Mouse (Mus musculus) urinary bladder, postnatal 10 days (tissue): ENCODE results near the gene Kctd19.

ENCODE experiments used
- DNase-seq: peaks from one replicate; pipeline ENCODE4 v3.0.0; 2022; ENCODE audit warnings: low spot score

Gene Kctd19

DNA sequence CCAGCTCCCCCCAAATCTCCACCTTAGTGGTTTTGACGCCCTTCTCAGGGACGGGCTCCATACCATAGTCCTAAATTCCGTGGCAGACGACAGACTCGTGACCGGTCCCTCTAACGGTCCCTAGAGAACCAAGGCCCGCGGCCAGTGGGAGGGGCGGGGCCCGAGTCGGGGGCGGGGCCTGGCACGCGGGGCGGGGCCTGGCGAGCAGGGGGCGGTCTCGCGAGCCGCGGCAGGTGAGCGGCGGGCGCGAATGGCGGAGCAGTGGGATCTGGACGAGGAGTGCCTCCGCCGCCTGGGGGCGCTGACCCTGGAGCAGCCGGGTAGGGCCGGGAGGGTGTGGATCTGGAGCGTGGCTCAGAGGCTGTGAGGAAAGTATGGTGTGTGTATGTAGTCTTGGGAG, at the start of gene Kctd19, which contains the start of gene Lrrc36:
Gene Kctd19 (minus strand): TSS at position 112 of the 400 bp plus-strand sequence.
Gene Lrrc36 (plus strand): TSS at position 181 of the 400 bp plus-strand sequence.
- DNase-seq: no peak

DNA sequence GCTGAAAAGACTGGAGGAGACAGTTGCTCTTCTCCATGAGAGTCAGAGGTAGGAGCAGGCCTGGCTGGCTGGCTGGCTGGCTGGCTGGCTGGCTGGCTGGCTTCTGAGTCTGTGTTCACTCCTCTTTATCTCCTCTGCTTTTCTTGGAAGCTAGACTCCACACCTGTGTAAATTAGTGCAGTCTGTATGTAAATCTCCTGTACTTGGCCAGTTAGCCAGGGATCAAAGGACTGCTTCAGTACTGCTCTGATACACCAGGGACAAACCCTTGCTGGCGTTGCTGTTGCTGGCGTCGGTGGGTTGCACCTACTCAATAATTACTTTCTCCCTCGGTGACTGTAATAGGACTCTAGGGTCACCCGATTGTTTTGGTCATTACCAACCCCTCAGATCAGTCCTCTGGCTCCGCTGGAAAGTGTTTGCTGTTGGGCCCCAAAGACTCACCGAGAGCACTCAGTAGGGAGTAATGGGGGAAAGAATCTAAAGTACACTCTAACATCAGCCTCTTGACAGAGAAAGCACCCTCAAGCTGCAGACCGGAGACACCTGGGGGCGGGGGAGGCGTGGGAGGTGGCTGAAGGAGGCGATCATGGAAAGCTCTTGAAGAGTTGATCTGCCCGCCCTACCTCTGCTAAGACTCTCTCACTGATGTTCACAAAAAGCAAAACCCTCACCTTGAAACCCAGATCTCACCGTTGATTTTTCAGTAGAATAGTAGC, 47.9 kb upstream of the Kctd19 start:
- DNase-seq: no peak

DNA sequence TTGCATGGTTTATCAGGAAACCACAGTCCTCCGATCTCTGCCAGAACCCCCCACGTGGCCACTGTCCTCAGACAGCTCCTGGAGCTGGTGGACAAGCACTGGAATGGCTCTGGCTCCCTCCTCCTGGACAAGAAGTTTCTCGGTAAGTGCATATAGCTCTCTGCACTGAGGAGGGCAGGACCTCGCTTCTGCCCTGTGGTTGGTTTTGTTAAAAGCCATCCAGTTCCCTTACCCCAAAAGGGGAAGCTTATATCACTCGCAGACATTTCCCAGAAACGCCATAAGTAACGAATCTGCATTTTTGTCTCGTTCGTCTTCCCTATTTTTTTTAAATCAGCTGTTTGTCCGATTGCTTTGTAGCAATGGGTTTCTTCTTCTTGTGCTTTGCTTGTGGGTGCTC, 41.9 kb upstream of the Kctd19 start:
- DNase-seq: no peak

DNA sequence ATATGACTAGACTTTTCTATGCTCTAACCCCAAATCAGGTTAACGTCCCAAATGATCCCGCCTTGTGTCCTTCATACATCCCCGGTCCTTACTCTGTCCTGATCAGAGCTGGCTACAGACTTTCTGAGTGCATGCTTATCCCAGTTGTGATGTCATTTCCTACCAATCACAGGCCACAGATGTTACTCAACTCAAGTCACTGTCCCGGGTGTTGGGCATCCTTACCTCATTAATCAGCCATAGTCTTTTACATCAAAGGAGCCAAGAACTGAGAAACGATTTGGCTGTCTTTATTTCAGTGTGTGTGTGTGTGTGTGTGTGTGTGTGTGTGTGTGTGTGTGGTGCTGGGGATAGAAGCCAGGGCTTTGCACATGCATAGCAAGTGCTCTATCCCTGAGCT, 40.8 kb upstream of the Kctd19 start:
- no peak for DNase-seq

DNA sequence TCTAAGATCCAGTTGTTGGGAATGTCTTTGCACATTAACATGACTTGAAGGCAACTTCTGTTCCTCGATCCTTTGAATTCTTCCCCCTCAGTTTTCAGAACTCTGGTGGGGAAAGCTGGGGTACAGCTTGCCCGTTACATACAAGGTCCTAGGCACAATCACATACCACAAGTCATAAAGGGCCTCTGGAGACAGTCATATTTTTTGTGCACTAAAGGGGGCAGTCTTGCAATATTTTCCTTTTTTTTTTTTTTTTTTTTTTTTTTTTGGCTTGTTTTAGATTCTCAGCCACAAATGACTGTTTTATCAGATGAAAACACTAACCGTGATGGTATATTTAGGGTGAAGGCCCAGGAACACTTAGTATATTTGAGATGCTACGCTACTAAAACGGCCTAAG, 40.0 kb upstream of the Kctd19 start:
- no peak for DNase-seq

DNA sequence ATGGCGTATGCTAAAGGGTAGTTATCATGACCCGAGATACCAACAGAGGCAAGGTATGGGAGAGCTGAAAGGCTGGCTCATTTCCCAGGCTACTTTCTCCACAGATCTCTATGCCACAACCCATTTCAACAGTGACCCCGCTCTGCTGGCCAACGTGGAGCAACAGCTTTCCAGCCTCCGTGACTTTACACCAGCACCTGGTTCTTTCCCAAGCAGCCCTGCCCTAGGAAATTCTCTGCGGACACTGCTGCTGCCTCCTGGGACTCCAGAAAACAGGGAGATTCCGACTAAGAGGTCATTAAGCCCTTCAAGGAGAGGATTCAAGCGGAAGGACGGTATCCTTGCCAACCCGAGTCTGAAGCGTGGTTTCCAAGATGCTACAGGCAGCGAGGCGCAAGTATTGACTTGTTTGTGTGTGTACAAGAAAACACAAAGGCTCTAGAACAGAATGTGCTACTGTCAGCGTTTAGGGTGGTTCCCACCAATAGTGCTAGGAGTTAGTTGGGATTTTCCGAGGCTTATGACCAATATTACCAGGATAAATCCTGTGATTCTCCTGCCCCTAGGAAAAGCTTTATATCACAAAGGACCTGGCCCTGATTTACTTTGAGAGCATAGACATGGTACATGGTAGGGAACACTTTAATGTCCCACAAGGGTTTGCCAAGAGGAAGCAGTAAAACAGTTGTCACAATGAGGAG, 38.8 kb upstream of the Kctd19 start:
- DNase-seq: no peak

DNA sequence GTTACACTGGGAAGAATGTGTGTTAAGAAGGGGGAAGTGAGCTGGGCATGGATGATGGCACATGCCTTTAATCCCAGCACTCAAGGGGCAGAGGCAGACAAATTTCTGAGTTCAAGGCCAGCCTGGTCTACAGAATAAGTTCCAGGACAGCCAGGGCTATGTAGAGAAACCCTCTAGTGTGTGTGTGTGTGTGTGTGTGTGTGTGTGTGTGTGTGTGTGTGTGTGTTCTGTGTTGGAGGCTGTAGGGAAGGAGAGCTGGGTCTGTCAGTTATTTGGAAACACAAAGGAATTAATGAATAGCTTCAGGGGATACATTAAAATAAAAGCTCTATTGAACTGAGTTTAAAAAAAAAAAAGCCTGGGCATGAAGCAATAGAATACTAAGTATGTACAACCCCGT, 37.7 kb upstream of the Kctd19 start:
- no peak for DNase-seq

DNA sequence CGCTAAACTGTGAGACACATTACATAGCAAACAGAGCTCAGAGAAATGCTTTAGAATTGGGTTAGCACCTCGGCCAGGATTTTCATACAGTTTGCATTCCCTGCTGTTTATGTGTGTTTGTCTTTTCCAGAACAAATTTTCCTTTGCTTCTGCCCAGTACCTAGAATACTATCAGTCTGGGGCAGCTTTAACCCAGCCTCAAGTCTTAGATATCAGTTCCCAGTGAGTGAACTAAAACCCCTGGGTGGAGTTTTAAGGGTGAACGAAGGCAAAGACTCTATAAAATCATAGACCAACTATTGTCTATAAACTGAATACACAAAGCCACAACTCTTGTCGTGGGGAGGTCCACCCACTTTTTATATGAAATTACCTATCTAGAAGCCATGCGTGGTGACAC, 35.3 kb upstream of the Kctd19 start:
- DNase-seq: no peak

DNA sequence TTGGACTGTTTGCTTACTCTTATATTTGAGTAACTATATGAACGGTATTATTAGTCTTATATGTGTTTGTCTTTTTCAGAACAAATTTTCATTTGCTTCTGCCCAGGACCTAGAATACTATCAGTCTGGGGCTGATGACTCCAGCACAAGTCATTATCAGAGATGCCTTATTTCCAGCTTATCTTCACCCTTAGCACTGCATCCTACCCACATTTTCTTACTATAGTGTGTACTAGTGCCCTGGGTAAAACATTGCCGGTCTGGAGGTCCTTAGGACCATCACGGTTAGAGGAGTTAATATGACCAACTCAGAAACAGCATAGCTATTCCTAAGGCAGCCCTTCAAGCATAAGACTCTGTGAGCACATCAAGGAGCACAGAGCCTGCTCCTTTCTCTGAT, 34.9 kb upstream of the Kctd19 start:
- no peak for DNase-seq

DNA sequence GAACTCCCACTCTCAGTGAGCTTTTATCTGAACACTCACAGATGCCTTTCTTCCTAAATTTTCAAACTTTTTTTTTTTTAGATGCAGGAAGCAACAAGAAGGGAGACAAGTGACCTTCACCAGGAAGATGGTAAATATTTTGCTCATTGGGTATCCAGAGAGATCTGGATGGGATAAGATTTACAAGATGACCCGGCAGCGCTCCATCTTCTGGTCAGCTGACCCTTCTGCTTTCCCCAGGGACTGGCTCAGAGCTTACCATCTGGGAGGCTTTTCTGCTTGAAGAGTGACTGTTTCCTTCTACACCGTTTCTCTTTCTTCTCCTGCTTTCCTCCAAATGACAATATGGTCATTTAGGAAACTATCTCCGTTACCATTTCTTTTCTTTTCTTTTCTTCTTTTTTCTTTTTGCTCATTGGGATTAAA, 32.8 kb upstream of the Kctd19 start:
- no peak for DNase-seq

DNA sequence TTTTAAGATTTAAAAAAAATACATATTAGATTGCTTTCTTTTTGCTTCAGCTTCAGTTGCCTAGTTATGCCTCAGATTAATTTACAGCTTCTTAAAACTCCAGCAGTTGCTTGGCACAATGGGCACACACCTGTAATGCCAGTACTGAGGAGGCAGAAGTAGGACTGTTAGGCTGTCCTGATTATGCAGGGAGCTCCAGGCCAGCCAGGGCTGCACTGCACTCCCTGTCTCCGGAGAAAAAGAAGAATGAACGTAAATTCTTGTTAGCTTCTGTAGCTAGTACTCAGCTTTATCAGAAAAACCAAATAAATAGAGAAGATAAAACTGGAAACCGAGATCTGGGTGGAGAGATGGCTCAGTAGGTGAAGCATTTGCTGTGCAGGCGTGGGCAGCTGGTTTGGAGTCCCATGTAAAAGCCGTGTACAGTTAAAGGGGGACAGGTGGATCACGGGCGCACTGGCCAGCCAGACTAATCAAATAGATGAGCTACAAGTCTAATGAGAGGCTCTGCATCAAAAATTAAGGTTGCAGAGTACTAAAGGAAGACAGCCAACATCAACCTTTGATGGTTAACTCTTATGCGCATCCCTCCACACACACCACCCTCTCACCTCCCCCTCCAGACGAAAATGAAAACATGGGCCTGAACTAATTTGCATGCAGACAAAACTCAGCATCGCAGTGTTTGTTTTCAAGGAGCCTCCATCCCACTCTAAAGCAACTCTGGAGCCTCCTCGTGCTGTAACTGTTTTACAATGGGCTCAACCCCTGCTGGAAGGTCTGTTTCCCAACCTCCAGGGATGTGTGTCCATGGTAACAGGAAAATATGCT, 32.2 kb upstream of the Kctd19 start:
- no peak for DNase-seq

DNA sequence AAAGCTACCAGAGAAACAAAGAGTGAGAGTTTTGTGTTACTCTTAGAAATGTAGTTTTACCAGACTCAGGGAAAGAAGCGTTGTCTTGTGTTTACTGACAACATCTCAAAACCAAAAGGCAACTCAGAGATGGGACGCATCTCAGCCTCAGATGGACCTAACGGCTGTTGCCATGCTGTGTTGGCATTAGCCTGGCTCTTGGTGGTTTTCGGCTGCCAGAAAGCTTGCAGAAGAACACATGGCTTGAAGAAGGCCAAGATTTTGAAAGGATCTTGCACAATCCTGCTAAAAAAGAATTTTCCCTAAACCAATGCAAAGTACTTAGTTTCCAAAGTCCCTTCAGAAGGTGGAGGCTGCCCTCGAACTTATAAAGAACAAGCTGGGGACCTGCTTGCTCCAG, 29.4 kb upstream of the Kctd19 start:
- no peak for DNase-seq

DNA sequence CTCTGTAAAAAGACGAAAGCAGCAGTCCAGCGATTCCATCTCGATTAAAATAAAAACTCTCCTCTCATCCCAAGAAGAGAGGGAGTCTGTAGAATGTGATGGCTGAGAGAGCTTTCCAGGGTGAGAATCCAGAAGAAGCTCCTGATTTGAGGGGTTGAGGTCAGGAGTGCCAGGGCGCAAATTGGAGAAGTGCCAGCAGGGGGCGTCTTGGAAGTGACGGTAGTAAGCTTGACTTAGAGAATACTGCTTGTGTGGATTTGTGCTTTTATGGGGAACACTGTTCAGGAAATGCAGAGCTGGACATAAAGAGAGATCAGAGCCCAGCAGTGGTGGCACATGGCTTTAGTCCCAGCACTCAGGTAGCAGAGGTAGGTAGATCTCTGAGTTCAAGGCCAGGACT, 28.1 kb upstream of the Kctd19 start:
- no peak for DNase-seq

DNA sequence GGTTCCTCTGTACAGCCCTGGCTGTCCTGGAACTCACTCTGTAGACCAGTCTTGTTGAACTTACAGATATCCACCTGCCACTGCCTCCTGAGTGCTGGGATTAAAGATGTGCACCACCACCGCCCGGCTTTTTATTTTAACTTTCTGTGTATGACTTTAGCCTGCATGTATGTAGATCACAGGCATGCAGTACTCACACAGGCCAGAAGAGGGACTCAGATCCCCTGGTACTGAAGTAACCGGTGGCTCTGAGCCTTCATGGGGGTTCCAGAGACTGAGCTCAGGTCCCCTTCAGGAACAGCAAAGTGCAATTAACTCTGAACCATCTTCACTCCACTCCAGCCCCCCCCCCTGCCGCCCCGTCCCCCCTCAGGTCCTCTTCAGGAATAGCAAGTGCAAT, 25.6 kb upstream of the Kctd19 start:
- DNase-seq: no peak

DNA sequence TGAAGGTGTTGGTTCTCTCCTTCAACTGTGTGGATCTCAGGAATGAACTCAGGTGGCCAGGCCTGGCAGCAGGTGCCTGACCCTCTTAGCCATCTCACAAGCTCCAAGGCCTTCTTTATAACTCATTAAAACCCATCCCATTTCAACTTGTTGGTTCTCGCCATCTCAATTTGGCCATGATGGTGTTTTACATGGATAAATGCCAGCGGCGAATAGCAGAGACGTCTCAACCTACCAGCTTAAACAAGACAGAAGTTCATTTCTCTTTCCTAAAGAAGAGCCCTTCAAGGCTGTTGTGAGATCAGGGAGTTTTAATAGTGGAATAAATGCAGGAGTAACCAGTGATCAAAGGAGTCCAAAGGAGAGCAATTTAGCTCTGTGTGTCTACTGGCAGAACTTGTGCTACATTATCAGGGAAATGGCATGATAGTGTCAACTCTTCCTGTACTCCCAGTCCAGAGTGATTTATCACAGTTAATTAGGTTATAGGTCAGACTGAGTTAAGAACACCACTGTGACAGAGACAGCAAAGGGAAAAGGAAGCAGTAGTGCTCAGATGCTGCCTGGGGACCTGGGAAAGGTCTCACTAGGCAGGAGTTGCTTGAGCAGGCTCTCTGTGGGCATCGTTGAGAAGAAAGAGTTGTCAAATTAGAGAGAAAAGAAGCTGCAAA, 23.9 kb upstream of the Kctd19 start:
- DNase-seq: no peak

DNA sequence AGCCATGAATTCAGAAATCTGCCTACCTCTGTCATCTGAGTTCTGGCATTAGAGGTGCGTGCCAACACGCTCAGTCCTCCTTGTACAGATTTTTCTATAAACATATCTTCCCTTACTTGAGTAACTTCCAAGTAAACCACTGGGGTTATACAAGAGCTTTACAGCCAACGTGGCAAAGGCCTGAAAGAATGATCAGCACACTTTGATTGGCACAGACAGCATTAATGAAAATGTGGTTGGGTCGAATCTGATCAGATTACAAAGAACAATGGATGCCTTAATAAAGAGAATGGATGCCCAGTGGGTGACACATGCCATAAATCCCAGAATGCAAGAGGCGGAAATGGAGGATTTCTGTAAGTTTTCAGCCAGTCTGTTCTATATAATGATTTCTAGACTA, 22.9 kb upstream of the Kctd19 start:
- no peak for DNase-seq

DNA sequence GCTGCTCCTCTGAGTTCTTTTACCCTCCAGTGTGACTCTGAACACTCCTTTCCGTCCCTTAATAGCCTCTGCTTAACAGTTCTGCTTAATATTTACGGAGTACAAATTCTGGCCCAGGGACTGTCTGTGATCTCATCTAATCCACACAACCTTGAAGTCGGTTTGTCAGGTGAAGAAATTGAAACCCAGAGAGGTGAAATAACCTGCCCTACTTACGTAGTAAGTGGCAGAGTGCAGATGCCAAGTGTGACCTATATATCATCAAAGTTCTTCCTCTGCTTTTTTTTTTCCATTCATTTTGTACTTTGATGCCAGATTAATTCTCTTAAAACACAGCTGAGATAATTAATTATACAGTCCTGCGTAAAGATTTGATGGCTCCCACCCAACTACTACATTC, 20.8 kb upstream of the Kctd19 start:
- DNase-seq: no peak

DNA sequence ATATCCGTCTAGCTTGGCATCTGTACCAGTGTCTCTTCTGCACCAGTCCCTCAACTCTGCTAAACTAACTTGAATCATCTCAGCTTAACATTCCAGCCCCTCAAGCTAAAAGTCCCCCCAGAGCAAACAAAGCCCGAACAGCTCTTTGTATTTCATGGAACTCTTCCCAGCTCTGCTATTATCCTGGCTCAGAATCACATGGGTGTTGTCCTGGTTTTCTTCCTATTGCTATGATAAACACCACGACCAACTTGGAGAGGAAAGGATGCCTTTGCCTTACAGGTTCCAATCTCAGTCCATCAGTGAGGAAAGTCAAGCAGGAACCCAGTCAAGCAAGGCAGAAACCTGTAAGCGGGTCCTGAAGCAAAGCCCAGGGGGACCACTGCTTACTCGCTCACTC, 20.2 kb upstream of the Kctd19 start:
- DNase-seq: no peak

DNA sequence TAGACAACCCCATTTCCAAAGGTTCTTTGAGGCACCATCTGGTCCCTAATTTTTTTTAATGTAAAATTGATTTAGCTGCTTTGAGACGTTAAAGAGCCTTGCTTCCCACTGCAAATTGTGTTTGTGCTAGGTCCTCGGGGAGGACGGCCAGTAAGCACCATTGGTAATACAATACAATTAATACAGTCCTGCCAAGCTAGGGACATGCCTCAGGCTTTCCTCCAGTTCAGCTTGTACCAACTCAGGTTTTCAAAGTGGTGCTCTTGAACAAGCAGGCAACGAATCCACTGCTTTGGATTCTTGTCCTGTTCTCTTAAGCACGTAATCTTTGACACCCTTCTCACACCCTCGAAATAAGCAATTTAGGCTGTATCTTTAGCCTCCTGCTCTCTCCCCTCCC, 19.7 kb upstream of the Kctd19 start:
- no peak for DNase-seq

DNA sequence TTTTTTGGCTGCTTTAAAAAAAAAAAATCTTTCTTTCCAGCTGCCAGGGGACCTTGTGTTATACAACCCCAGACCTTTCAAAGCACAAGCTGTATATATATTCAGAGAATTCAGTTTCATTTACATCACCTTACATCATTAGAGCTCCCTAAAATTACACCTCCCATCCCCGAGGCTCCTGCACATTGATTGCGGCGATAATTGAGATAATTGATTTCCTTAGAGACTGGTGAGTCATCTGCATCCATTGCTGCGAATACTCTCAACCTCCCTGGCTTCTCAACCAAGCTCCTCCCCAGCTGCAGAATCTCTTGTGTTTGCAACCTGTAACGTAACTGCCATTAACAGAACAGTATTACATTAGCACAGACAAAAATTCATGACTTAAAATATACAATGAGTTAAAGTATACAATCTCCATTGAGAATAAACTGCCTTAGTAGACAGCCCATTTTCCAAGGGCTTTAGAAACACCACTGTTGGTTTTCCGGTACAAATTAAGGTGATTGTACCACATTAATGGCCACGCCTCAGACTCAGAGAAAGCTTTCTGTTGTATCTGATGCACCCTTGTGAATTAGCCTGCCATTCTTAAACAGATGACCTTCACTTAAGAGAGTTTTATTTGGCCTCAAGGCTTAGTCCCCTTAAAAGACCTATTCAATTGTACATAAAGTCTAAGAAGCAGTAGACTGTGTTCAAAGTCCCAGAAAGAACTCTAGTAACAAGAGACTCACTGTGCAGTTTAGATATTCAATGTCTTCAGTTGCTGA, 18.6 kb upstream of the Kctd19 start:
- no peak for DNase-seq

DNA sequence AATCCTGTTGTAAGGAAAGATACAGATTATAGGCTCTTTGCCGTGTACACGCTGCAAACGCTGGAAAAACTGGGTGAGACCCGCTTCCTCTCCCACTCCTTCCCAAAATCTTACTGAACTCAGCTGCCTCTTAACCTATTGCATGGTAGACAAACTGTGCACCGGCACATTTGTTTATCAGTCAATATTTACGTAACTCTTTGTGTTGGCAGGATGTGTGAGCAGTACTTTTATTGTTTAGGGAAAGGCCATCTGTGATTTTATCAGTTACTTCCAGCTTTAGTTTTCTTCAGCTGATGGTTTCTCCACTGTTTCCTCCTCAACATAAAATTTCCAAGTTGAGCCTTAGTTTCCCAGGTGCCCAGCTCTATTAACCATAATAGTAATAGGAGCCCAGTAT, 13.6 kb upstream of the Kctd19 start:
- no peak for DNase-seq

DNA sequence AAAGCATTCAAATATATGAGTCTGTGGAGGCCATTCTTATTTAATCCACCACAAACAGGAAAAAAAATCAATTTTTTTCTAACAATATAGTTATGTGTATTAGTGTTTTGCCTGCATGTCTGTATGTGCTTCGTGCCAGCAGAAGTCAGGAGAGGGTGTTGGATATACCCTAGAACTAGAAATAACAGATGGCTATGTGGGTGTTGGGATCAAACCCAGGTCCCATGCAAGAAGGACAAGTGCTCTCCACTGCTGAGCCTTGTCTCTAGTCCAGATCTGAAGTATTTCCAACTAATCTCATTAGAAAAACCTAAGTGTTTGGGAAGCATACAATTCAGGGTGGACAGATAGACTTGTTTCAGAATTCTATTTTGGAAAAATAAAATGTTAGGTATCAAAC, 8.7 kb upstream of the Kctd19 start:
- no peak for DNase-seq
